12 mouse cellular contexts compared by ENCODE assay signal in the genomic region with DNA sequence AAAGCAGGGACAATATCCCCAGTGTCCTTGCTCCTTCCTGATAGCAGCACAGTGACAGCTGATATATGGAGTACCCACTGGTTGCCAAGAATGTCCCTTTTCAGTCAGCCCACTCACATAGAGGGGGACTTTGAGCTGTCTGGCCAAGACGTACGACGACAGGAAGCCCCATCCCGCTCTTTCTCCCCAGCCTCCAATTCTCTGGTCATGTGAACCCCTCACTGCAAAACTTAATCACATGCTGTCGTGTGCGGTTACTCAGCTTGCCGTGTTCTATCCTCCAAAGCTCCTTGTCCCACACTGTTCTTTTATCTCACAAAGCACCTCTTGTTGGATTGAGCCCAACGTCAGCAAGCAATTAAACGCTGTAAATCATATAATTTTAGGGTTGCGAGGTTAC.
A peak's percentile ranks its signal among the peaks of the same experiment; 100 is the strongest.
DNase-seq lines count a peak whose midpoint lies in the region; ATAC-seq and TF ChIP-seq lines count a peak whose summit lies in the region.
"Had no signal": no experiment of that assay in that cellular context is flagged by ENCODE, and none has a peak within 500 bp of the region (broad histone marks: within the 10 kb centered on the region; RNA-seq: fewer than 3 reads in every experiment).

No protein-coding gene starts in this region.

- TF ChIP-seq CTCF in forebrain, postnatal 0 days (IDR thresholded peaks at IDR 0.05; ENCODE audit: low read depth) = no peak
- no peak for TF ChIP-seq CTCF in stomach, postnatal 0 days (IDR thresholded peaks at IDR 0.05; ENCODE audit: low read depth)

- no peak for DNase-seq in forebrain, postnatal 0 days
- no peak for DNase-seq in stomach, postnatal 0 days (ENCODE audit: low spot score)
- DNase-seq in kidney, postnatal 25 days = peak; percentile 3 to 25
- no peak for DNase-seq in thymus, postnatal 14 days
- DNase-seq in right cerebral cortex, postnatal 25 days = no peak
- no peak for DNase-seq in embryo, embryonic 10 days (ENCODE audit: low spot score)
- DNase-seq: heart, adult 11 months; lung, adult 18-20 months; midbrain, embryonic 14.5 days had no signal

- H3K9me3 ChIP-seq in forebrain, postnatal 0 days (ENCODE audit: low read length) = no peaks in the 10 kb centered on the region
- no peaks in the 10 kb centered on the region for H3K9me3 ChIP-seq in forebrain, embryonic 15.5 days
- no peaks in the 10 kb centered on the region for H3K9me3 ChIP-seq in stomach, embryonic 15.5 days
- H3K9me3 ChIP-seq in stomach, postnatal 0 days (ENCODE audit: control insufficient read depth, low read length) = no peaks in the 10 kb centered on the region

- no peak overlapping the region for H3K4me3 ChIP-seq in forebrain, postnatal 0 days (ENCODE audit: low read depth, low read length)
- no peak overlapping the region for H3K4me3 ChIP-seq in forebrain, embryonic 15.5 days
- no peak overlapping the region for H3K4me3 ChIP-seq in stomach, embryonic 15.5 days (replicated peaks)
- no peak overlapping the region for H3K4me3 ChIP-seq in stomach, postnatal 0 days (ENCODE audit: low read depth, low read length)

- H3K27me3 ChIP-seq in forebrain, postnatal 0 days (ENCODE audit: insufficient read depth, low read length) = no peaks in the 10 kb centered on the region
- H3K27me3 ChIP-seq in forebrain, embryonic 15.5 days = no peaks in the 10 kb centered on the region; the same call in 1 of the 2 replicates
- no peaks in the 10 kb centered on the region for H3K27me3 ChIP-seq in stomach, embryonic 15.5 days (replicated peaks)
- no peaks in the 10 kb centered on the region for H3K27me3 ChIP-seq in stomach, postnatal 0 days (ENCODE audit: control insufficient read depth, insufficient read depth, low read length)

- no peaks in the 10 kb centered on the region; the same call in 1 of the 2 replicates for H3K4me1 ChIP-seq in forebrain, postnatal 0 days (ENCODE audit: insufficient read depth)
- peaks cover 3% of the 10 kb centered on the region; the same call in 1 of the 2 replicates for H3K4me1 ChIP-seq in forebrain, embryonic 15.5 days
- H3K4me1 ChIP-seq in stomach, embryonic 15.5 days = no peaks in the 10 kb centered on the region; the same call in 1 of the 2 replicates
- no peaks in the 10 kb centered on the region for H3K4me1 ChIP-seq in stomach, postnatal 0 days (replicated peaks; ENCODE audit: control insufficient read depth, insufficient read depth)

- no peak overlapping the region for H3K9ac ChIP-seq in forebrain, postnatal 0 days
- no peak overlapping the region for H3K9ac ChIP-seq in forebrain, embryonic 15.5 days (replicated peaks)
- no peak overlapping the region for H3K9ac ChIP-seq in stomach, embryonic 15.5 days
- H3K9ac ChIP-seq in stomach, postnatal 0 days (ENCODE audit: low read length) = no peak overlapping the region

- ATAC-seq in forebrain, postnatal 0 days = 0 out of 2 replicates have a peak, but pooled peaks have one; percentile 29
- ATAC-seq in forebrain, embryonic 15.5 days (replicated peaks) = no peak
- ATAC-seq in stomach, embryonic 15.5 days (ENCODE audit: insufficient read depth, low FRiP score, low read depth) = 0 out of 2 replicates have a peak, but pooled peaks have one; percentile 13
- ATAC-seq in stomach, postnatal 0 days (ENCODE audit: low FRiP score, low TSS enrichment) = no peak
- ATAC-seq: forebrain, embryonic 16.5 days had no signal

- H3K4me2 ChIP-seq in forebrain, postnatal 0 days (ENCODE audit: low read depth) = no peak overlapping the region
- H3K4me2 ChIP-seq in forebrain, embryonic 15.5 days (replicated peaks) = no peak overlapping the region
- H3K4me2 ChIP-seq in stomach, embryonic 15.5 days = no peak overlapping the region
- H3K4me2 ChIP-seq in stomach, postnatal 0 days (replicated peaks; ENCODE audit: low read depth) = no peak overlapping the region

- no peaks in the 10 kb centered on the region for H3K36me3 ChIP-seq in forebrain, postnatal 0 days (ENCODE audit: insufficient read depth)
- H3K36me3 ChIP-seq in forebrain, embryonic 15.5 days = no peaks in the 10 kb centered on the region
- H3K36me3 ChIP-seq in stomach, embryonic 15.5 days = no peaks in the 10 kb centered on the region
- no peaks in the 10 kb centered on the region for H3K36me3 ChIP-seq in stomach, postnatal 0 days (ENCODE audit: control insufficient read depth, insufficient read depth, low read length)

- 50% methylated on average over 10 of the region's 10 CpGs for WGBS in forebrain, postnatal 0 days
- WGBS in forebrain, embryonic 15.5 days = 55% methylated on average over 10 of the region's 10 CpGs
- 43% methylated on average over 10 of the region's 10 CpGs for WGBS in stomach, embryonic 15.5 days
- 38% methylated on average over 10 of the region's 10 CpGs for WGBS in stomach, postnatal 0 days

- TF ChIP-seq EP300 in stomach, postnatal 0 days (optimal IDR thresholded peaks at IDR 0.05) = no peak

- H3K27ac ChIP-seq in forebrain, postnatal 0 days (ENCODE audit: low read depth, low read length) = no peak overlapping the region
- no peak overlapping the region for H3K27ac ChIP-seq in forebrain, embryonic 15.5 days (replicated peaks)
- H3K27ac ChIP-seq in stomach, embryonic 15.5 days = no peak overlapping the region
- no peak overlapping the region for H3K27ac ChIP-seq in stomach, postnatal 0 days (replicated peaks)

Comparison
In these comparisons a context has a peak if more than half of its experiments do, and no peak if none do; other contexts are left out.
1. ATAC-seq: peak in forebrain, postnatal 0 days (single experiment) and stomach, embryonic 15.5 days (single experiment); none in forebrain, embryonic 15.5 days (single experiment) and stomach, postnatal 0 days (single experiment).
2. DNase-seq: peak in kidney, postnatal 25 days (2 of 2); none in forebrain, postnatal 0 days (single experiment), stomach, postnatal 0 days (single experiment), thymus, postnatal 14 days (single experiment), right cerebral cortex, postnatal 25 days (single experiment) and embryo, embryonic 10 days (single experiment).